Mouse (Mus musculus) cerebellum, adult 8-10 months (tissue): ENCODE results near the gene 1700016K19Rik.

Source experiments
- DNase-seq: peaks from one replicate; pipeline ENCODE4 v3.0.0; 2022

Gene 1700016K19Rik

DNA sequence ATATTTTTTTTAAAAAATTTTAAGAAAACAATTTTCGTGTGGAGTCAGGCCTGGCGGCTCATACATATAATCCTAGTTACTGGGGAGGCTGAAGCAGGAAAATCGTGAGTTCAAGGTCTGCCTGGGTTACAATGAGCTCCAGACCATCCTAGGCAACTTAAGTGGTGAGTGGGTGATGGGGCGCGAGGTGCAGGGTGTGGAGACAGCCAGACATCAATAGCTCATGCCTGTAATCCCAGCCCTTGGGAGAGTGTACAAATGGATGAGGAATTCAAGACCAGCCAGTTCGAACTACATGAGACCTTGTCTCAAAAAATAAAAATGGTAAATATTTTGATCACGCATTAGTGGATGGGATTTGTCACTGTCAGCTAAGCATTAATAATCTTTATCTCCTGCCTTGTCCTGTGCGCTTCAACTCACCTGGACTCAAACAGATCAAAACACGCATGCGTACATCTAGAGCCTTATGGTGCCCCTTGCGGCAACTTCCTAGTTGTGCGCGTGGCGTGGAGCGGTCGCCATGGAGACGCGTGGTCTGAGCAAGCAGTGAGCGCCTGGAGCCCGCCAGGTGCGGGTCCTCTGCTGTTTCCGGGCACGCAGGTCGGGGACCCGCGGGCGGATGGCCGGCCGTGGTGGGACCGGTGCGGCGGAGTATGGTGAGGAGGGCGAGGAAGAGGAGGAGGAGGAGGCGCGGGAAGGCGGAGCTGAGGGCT, at the start of gene 1700016K19Rik:
1700016K19Rik (plus strand) TSS at position 473 of the 716 bp plus-strand sequence.
- peak; percentile 82 for DNase-seq

DNA sequence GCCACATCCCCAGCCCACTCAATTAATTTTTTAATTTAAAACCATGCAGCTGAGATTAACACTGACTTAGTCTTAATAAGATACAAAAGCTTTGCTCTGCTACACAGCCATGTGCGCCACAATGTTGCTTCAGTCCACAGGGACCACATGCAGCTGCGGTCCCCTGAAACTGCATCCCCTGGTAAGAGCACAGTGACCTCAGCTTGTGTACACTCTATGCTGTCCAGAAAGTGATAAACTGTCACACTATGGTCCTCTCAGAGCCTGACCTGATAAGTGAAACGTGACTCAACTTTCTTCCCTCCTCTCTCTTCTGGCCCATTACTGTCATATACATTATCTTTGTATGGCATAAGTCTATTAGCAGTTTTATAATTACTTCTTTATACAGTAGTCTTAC, 49.3 kb upstream of the 1700016K19Rik start:
- DNase-seq = no peak

DNA sequence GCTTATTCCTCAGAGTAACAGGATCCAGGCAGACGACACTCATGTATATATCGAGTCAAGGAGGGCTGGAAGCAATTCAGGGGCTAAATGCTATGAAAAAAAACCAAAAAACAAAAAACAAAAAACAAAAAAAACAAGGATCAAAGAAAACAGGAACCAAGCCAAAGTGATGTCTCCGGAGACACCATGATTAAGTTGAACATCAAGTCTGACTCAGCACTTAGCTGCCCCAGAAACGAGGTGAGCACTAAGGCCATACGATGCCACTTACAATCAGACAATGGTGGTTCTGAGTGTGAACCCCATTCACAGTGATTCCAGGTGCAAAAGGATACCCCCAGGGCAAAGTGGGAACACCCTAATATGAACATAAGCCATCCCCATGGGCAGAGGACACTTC, 47.8 kb upstream of the 1700016K19Rik start:
- DNase-seq = no peak

DNA sequence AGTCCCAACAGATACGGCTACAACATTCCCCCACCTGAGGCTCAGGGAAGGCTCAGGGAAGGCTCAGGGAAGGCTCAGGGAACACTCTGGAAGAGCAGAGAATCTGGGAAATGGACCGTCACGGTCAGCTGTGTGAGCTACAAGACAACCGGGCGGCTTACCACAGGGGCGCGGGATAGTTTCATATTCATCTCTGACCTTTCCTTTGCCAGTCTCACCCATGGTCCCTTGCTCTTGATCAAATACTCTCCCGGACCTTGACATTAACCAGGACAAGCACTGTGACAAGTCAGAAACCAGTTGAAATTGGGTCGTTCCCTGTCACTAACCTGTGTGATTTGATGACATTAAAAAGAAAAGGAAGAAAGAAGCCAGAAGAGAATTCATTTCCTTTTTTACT, 44.8 kb upstream of the 1700016K19Rik start:
- no peak for DNase-seq

DNA sequence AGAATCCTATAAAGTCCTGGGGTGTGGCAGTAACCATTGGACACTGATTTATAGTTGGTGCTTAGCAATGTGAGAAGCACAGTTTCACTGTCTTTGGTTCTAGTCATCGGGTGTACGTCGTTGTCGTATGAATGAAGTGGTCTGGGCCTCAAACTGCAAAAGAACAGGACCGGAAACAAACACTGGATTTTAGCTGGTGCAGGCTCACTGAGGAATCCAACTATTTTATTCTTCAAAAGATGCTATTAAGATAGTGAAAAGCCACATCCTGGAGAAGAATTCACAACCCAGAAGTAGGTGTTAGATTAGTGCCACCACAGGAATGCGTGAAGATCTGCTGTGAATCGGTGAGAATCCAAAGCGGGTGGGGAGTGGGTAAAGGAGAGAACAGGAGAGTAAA, 43.1 kb upstream of the 1700016K19Rik start:
- DNase-seq = no peak

DNA sequence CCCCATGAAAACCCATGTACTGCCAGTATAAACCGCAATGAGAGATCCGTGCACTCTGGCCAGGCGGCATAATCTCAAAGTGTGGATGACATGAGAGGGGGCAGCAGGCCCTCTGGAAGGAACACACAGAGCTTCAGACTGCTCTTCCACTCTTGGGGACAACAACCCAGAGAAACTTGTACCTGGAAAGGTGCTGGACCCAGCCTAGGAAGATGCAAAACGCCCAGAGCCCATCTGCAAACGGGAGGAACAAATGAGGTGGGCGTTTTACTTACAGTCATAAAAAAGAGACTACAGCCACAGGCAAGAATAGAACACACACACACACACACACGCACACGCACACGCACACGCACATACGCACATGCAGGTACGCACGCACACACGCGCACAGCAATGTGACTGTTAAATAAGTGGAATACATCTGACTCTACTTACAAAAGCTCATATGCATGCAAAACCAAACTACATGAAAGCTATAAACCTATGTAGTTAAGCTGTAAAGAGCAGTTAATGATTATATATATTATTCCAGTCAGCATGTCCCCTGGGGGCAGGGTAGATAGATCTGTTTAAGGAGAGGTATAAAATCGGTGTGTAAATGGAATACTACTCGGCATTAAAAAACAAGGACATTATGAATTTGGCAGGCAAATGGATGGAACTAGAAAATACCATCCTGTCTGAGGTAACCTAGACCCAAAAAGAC, 42.4 kb upstream of the 1700016K19Rik start:
- DNase-seq = no peak

DNA sequence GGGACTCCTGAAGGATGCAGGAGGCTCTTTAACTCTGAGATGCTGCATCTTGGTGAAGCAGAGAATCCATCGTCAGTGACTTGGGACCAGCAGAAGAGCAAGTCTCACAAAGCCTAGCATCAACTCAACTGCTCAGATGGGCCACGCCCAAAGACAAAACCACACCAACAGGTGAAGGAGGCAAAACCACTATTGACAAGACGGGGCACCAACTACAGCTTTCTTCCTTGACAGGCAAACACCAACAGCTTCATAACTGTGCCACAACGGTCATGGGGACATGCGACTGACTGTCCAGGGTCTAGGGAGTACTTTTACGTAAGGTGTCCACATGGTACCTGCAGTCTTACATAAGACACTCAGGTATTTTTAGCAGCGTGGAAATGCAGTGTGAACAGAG, 37.9 kb upstream of the 1700016K19Rik start:
- DNase-seq = no peak

DNA sequence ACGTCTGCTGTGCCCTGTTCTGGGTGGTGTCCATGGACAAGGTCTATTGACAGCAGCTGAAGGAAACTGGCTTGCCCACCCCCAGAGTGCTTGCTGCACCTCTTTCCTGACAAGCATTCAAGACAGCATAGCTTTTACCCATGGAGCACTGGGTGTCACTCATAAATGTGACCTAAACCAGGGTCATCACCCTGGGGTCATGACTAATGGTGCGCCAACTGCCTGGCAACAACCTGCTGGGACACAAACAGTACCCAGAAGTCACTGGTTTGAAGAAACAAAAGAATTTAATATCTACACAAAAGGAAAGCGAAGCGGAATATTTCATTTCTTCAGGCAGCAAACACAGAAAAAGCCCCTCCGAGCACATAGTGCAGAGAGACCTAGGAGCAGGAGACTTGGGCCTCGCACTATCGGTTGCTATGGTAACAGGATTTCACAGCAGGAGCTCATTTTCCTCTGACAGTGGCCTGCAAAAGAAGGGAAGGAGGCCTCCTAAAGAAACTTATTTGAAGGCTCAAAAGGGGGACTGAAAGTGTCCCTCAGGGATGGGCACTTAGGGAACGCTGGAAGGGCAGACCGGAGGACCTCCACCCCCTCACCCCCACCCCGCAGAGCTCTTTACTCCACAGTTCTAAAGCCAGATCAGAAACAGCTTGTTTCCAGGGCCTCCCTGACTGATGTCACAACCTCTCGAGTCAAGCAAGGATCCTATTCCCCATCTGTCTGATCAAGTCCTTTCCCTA, 35.8 kb upstream of the 1700016K19Rik start:
- no peak for DNase-seq

DNA sequence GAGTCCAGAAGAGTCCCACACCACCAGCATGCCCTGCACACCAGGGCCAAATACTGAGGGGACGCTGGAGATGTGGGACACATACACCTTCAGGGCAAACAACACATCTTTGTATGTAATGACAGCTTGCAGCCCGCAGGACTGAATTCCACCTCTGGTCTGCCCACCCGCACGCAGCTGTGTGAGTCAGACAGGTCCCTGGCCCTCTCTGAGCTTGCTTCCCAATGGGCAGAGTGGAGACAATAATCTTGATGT, 35.3 kb upstream of the 1700016K19Rik start:
- no peak for DNase-seq

DNA sequence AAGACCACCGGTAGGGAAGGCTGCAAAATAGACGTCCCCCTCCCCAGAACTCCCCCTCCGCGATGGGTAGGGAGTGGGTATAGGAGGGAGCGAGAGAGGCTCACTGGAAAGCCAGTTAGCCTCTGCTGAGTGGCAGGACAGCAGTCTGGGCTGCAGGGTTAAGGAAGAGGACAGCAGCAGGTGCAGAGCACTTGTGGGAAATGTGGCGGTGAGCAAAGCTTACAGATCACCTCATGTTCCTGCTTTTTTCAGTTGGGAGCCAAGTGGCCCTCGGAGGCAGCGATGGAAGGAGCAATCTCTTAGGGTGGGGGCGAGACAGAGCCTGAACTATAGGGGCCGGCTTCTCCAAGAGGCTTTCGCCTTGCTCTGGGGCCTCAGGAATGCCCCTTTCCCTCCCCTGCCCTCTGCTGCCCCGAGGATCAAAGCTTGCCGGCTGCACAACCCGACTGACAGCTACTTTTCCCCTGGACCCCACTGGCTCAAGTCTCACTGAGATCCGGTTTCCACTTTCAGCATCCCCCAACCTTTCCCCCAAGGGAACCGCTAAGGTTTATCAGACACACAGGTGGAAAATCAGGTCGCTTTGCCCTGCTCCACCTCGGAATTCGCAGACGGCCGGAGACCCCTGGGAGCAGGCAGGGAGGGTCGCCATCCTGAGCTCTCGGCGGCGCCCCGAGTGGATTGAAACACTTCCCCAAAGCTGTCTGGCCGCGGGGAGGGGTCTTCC, 33.9 kb upstream of the 1700016K19Rik start:
- no peak for DNase-seq

DNA sequence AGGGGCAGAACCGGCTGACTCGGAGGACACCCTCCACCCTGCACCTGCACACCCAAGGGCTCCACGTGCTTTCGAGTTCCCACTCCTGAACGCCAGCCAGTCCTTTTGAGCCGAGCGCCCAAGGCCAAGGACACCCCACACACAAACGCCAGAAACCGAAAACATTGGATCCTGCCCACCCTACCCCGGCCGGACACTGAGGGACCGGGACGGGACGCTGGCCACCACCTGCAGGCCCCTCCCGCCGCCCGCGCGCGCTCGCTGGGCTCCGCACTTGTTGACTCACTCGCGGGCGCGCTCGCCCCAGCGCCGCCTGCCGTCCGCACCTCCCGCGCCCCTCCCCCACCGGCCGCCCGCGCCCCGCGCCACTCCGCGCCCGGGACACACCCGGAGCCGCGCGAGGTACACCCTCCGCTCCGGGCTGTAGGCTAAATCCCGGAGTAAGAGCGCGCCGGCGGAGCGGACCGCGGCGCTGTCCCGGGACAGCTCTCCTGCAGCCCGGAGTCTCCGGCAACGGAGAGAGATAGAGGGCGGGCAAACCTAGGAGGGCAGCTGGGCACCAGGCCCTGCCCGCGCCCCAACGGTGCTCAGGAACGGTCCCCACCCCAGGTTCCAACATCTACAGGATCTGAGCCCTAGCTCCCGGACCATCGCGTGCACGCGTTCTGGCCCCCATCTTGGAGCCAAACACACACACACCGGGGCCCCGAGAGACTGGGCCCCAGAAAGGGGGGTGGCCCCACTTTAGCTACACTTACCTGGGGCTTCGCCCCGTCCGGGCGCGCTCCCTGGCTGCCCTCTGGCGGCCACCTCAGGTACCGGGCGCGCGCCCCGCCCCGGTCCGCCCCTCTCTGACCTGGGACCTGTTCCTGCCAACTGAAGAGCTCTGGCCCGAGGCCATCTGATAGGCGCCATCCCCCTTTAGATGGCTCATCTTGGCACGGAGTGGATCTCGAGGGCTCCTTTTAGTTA, 33.0 kb upstream of the 1700016K19Rik start:
- DNase-seq = peak; percentile 75

DNA sequence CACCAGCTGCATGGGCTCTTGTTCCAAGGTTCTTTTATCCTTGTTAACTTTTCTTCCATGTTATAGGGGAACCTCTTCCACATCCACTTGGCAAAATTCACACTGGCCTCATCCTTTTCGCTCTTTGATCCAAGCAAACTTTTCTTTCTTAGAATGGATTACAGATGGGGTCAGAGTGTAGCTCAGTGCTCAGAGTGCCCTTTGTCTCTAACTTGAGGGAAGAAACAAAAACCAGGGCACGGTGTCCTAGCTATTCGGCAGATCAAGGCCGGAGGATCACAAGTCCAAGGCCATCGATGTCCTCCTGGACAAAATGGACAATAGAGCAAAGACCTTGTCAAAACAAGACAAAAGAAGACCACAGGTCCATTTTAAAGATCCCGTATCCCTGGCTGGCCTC, 31.0 kb upstream of the 1700016K19Rik start:
- DNase-seq = no peak

DNA sequence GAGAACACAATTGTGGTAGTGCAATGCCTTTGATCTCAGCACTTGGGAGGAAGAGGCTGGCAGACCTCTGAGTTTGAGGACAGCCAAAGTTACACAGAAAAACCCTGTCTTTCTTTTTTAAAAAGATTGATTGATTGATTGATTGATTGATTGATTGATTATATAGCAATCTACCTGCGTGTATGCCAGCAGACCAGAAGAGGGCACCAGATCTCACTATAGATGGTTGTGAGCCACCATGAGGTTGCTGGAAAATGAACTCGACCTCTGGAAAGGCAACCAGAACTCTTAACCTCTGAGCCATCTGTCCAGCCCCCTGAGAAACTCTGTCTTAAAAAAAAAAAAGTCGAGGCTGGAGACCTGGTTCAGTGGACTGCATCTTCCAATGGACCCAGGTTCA, 29.1 kb upstream of the 1700016K19Rik start:
- no peak for DNase-seq

DNA sequence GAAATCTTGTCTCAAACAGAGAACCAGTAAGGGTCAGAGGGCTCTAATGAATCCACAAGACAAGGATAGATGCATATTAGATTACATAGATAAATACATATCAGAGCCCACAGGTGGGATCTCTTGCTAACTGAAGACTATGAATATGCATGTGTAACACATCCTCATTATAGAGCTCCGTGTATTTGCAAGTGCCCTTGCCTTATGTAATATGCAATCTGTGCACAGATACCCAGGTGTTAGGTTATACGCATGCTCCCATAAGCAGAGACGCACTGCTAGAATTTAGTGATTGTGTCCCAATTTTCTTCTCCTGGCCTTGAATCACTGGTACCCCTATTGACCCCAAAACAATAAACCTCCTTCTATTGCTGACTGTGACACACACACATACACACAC, 27.5 kb upstream of the 1700016K19Rik start:
- no peak for DNase-seq

DNA sequence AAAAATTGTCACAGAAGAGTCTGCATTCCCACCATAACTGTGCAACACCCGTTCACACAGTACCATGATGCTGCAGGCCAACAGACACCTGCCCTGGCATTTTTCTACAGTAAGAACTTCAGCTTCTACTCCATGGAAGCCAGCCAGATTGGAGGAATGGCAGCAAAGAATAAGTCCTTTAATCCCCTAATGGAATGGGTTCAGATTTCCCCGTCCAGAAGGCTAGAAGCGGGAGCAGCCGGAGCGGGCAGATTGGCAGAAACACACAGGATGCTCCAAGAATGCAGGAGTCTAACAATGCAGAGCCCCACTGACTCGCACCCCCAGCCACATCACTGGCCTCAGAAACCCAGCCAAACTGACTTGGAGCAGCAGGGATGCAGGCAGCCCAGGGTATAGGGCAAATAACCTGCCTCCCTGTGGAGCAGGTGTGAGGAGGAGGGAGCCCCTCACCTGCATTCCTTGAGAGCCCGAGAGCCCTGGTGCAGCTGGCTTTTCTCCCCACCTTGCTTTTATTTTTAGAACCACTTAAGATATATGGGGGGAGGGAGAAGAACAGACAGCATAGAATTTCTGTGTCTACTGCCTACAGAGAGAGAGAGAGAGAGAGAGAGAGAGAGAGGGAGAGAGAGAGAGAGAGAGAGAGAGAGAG, 26.7 kb upstream of the 1700016K19Rik start:
- DNase-seq = no peak

DNA sequence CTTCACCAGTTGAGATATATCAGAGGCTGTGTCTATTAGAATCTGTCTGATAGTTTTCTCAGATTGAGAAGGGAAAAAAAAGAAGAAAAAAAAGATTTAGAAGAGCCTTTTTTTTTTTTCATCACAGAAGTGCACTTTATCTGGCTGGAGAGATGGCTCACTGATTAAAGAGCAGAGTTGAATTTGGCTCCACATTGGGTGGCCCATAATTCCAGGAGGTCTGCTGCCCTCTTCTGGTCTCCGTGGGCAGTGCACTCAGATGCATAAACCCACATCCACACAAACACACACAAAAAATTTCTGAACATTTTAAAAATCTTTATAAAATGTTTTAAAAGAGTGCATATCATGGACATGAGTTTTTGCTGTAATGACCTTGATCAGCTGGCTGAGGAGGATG, 25.7 kb upstream of the 1700016K19Rik start:
- DNase-seq = no peak

DNA sequence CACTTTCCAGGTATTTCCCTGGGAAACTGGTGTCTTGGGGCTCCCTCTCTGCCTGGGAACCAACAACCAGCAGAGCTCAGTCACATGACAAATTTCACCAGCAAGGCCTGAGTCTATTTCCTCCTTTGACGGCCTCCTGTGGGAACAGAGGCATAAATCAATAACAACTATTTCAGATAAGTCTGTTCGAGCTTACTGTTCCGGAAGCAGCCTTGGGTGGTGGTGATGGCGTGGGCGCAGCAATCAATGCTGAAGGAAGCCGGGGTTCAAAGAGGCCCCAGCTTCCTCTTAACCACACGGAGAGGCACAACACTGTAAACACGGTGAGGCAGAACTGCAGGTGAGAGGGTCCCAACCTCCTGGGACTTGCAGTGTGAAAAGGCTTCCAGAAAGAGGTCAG, 23.0 kb upstream of the 1700016K19Rik start:
- no peak for DNase-seq

DNA sequence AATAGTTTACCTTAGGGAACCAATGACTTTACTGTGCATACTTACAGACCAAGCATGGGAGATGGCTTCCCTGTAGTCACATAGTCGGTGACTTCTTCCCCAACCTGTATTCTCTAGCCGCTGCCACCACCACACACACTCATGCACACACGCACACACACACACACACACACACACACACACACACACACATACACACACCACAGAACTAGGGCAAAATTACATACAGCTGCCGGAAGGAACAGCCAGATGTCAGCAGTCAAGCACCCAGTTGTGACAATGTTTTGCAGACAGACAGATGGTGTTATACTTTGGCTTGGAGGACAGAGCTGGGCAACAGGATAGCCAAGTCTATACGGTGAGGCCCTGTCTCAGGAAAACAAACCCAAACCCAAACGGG, 21.7 kb upstream of the 1700016K19Rik start:
- DNase-seq = no peak

DNA sequence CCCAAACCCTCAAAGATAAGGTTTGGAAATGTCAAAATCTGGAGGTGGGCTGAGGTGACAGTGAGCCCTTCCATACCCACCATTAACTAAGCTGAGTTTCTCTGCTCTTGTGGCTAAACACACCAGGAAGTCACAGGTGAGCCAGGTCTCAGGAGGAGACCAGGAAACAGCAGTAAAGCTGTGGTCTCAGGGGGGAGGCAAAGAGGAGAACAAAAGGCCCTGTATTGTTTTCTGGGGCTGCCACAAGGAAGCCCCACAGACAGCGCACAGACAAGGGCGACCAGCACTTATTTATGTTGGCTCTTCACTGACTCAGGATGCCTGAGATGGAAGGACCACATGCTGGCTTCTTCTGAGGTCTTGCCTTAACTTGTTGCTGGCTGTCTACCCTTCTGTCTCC, 19.3 kb upstream of the 1700016K19Rik start:
- no peak for DNase-seq

DNA sequence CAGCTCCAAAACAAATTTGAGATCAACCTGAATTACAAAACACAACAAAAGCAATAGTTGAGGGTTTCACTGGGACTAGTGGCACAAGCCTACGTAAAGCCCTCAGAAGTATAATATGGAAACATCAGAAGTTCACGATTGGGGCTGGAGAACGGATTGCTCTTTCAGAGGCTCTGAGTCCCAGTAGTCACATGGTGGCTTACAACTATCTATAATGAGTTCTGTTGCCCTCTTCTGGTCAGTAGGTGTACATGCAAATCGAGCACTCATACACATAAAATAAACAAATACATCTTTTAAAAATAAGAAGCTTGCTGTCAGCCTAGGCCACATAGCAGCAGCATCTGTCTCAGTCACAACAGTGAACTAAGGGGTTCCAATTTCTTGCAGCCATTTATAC, 16.5 kb upstream of the 1700016K19Rik start:
- DNase-seq = no peak

DNA sequence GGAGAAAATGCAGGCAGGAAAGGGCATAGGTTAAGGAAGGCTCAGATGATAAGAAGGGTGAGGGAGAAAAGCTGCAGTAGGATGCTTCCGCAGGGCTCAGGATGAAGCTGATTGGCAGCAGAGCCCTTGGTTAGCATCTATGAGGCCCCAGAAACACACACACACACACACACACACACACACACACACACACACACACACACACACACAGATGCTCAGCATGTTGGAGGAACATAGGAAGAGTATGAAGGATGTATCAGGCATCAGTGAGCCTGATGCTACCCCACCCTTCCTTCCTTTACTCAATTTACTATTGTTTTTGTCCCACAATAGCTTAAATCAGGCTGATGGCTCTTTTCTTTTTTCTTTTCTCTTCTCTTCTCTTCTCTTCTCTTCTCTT, 15.1 kb upstream of the 1700016K19Rik start:
- DNase-seq = no peak

DNA sequence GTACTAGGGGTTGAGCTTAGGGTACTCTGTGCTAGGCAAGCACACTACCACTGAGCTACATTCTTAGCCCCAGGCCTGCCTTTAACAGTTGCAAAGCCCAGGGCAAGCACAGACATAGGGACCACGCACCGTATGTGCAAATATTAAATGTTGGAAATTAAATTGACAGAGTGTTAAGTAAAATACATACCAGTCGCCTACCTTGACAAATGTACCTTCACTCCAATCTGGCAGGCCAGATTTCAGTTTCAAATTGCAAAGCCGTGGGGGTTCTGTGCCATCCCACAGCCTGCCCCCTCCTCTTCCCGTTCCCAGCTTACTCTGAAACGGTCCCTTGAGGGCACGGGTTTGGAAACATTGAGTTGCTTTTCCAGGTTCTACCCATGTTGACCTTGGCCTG, 13.8 kb upstream of the 1700016K19Rik start:
- DNase-seq = no peak
